Mouse (Mus musculus): Measurements from ENCODE around the gene Ptov1.
A peak's percentile ranks its signal among the peaks of the same experiment; 100 is the strongest.

Gene Ptov1

DNA sequence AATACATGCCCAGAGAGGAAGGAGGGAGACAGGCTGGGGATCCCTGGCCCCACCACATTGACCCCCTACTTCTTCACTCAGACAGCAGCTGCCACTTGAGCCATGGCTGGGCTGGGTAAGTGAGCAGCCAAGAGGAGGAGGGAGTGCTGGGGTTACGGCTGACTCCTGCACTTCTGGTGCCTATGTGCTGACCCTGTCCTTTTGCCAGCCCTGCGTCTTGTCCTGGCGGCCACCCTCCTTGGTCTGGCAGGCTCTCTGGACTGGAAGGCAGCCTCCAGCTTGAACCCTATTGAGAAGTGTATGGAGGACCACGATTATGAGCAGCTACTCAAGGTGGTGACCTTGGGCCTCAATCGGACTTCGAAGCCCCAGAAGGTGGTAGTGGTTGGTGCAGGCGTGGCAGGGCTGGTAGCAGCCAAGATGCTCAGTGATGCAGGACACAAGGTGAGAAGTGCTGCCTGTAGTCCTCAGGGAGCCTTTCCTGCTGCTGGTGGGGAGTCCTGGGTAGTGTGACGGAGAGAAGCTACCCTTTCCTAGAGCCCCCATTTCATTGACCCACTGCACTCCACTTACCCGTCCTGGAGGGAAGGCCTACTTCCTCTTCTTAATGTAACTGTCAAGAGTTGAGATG lies 33.0 kb downstream of the Ptov1 start:
- no peak for DNase-seq

DNA sequence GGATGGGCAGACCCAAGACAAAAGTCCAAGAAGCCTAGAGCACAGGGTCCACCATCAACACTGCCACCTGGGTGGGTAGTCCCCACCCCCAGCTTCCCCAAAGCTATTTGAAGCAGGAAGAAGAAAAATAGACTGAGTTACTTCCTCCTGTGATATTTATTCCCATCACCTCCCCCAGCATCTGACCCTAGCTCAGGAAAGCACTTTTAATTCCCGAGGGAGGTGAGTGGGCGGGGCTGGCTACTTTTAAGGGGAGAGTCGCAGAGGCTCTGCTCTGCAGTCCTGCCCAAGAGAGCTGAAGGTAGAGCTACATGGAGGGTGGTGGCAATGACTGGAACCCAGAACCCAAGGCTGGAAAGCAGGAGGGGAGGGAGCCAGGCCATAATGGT lies 33.6 kb downstream of the Ptov1 start:
- DNase-seq = no peak

DNA sequence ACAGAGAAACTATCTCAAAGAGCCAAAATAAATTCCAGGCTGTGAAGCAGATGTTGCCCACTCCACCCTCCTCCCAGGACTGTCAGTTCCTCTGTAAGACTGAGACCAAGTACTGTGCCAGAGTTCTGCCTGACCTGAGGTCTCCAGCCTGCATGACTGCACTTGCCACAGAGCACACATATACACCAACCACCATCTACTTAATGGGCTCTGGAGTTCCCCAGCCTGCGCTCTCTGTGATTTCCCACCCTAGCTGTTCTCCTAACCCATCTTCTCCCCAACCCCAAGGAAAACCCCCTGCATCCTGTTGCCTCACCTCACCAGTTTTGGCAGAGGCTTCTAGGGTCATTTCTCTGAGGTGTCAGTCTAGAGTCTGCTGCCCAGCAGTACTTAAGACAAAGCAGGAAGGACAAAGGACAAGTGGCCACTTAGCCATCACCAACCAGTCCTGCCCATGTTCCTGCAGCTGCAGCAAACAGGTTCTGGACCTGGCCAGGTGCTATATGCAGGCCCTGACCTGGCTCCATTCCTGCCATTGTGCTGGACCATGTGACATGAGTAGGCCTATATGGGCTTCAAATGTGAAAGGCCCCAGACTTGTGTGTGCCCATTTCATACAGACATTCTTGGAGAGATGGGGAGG lies 34.1 kb downstream of the Ptov1 start:
- no peak for DNase-seq

DNA sequence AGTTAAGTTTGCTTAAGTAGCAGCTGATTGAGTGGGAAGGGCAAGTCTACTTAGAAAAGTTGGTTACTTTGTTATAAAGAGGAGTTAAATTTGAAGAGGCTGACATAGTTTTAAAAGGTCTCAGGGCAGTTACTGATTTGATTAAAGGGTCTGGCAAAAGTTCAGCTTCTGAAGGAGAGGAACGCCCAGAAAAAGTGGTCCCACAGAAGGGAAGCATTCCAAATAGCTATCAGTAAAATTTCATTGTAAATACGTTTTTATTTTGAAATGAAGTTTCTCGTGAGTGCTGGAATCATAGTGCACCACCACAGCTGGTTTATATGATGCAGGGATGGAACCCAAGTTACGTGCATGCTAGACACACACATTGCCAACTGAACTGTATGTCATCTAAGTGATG lies 36.8 kb downstream of the Ptov1 start:
- no peak for DNase-seq

DNA sequence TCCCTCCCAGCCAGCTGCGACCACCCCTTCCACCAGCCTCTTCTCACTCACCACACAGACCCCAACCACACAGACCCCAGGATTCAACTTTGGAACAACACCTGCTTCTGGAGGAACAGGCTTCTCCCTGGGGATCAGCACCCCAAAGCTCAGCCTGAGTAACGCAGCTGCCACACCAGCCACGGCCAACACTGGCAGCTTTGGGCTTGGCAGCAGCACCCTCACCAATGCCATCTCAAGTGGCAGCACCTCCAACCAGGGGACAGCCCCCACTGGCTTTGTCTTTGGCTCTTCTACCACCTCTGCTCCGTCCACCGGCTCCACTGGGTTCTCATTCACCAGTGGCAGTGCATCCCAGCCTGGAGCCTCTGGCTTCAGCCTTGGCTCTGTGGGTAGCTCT lies 40.9 kb downstream of the Ptov1 start:
- DNase-seq = no peak

DNA sequence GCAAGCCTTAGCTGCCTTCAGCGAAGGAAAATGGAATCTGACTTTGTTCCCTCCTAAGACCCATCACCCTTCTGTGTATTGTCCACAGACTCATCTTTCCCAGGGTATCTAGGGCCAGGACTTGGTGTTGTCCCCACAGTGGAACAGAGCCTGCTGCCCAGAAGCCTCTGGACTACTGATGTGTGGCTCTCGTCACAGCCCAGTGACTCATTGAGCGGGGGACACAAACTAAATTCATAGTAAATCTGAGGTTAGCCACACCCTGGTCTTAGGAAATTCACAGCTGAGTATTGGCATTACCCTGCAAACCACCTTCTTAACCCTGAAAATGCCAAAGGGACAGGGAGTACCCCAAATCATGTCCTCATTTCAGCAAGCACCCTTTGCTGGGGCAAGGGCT lies 42.8 kb downstream of the Ptov1 start:
- no peak for DNase-seq

DNA sequence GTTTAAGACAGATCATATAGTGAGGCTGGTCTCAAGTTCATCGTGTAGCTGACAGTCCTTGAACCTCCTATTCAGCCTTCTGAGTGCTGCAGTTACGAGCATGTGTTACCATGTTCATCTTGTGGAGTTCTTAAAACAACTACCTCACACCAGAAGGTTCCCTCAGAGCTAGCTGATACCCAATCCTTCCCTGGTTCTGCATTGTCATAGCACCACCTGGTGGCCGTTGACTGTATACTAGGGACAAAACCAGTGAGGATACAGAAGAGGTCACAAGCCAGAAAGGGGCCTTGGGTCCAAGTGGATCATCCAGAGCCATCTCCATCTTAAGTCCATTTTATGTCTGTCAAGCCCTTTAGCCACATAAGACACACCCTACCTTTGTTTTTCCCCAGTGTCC lies 44.7 kb downstream of the Ptov1 start:
- DNase-seq = peak; percentile 90

DNA sequence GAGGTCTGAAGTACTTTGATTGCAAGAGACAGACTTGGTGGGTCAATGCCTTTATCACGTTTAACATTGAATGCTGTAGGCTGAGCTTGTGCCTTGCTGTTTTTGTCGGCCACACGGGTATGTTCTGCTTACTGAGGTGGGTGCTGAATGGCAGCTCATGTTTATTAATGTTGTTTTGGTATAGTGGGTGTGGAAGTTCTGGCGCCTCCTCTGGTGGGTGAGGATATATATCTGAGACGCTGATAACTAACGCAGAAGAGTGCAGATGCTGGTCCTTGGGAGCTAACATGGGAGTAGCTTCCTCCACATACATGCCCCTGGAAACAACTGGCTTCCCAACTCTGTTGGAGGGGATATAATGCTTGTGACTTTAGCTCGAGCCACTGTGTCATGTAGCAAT lies 46.2 kb downstream of the Ptov1 start:
- DNase-seq = no peak

DNA sequence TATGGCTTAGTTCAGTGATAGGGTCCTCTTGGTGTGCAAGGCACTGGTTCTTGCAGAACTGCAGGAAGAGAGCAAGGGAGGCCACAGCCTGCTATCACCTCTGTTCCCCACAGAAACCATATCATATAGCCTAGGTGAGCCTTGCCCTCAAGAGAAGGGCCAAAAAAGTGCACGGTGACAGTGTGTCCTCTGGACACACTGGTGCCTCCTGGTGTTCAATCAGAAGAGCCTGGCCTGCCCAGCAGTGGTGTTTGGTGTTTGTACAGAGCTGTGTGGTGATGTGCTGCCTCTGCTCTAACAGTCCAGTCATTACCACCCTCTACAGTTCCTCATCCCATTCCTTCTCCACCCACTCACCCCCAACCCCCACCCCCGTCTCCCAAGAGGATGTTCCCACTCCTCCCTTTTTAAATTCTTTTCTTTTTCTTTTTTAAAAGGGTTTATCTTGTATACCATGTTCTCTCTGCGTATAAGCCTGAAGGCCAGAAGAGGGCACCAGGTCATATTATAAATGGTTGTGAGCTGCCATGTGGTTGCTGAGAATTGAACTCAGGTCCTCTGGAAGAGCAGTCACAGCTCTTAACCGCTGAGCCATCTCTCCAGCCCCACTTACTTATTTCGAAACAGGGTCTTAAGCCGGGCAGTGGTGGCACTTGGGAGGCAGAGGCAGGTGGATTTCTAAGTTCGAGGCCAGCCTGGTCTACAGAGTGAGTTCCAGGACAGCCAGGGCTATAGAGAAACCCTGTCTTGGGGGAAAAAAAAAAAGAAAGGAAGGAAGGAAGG lies 47.7 kb downstream of the Ptov1 start:
- DNase-seq = no peak

DNA sequence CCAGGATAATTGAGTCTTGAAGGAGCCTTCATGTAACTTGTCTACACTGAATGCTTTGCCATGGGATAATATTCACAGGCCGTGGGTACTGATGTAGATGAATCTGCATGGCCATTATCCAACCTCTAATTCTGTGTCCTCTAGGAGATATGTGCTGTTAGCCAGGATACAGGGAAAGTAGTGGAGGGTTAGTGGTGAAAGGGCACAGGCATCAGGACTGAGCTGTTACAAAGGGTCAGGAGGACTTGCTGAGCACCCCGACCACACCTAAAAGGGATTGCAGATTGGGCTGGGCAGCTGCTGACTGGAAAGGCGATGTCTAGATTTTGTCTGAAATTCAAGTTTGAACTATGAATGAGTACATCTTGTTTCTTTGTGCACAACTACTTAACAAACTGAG lies 49.1 kb downstream of the Ptov1 start:
- no peak for DNase-seq

DNA sequence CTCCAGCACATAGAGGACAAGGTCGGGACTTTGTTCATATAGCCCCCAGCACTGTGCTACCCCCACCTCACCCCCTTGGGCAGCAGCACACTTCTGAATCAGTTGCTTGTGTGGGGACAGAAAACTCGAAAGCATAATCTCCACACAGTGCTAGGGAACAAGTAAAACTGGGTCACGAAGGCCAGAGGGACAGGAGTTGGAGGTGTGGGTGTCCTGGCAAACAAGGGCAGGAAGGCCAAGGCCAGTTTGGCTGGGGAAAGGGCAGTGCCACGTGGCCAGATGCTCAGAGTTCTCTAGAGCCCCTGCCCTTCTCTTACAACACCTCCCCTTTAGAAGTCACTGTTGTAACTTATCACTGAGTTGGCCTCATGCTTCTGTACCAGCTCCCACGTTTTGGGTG lies 49.7 kb downstream of the Ptov1 start:
- DNase-seq = no peak

DNA sequence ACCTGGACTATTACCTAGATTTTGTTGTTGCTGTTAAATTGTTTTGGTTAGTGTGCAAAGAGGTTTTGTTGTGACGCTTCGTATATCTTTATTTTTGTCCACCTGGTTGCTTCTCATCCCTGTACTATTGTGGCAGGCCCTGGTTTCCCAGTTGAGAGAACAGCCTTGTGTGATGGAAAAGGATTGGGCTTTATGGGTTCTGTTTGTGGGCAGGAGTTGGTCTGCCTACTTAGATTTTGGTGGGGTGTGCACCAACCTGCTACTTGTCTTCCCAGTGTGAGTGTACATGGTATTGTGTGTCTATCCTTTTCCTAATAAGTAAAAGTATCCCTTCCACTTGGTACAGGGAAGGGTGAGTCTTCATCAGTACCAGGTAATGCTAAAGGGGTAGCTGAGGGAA lies 50.2 kb downstream of the Ptov1 start:
- no peak for DNase-seq

DNA sequence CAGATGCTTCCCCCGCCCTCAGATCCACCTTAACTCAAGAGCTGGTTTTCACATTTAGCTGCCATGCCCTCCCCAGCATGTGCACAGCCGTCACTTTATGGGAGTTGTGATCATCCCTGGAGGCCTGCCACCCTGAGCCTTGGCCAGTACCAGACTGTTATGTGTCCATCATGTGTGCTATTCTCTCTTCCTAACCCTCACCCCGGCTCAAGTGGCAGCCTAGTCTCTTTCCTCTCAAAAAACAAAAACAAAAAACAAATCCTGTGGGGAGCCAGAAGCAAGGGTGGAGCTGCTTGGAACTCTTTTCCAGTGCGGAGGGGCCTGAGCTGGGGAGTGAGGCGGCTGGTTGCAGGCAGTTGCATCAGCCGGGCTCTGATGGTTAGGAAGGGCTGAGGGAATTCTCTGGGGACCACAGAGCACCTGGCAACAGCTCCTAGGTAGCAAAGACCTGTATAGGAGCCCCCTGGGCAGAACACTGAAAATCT lies 50.8 kb downstream of the Ptov1 start:
- DNase-seq = peak; percentile 64

DNA sequence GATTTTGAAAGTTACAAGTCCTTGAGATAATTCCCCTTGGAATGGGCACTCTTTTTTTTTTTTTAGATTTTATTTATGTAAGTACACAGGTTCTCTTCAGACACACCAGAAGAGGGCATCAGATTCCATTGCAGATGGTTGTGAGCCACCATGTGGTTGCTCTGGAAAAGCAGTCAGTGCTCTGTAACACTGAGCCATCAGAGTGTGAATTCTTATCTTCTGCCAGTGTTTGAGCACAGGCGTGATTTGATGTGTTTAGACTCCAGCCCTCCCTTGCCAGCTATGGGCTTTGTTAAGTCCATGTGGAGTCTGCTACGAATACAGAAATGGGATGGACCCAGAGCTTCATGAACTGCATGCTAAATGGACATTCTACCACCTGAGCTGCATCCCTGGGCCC lies 51.4 kb downstream of the Ptov1 start:
- DNase-seq = peak; percentile 34

DNA sequence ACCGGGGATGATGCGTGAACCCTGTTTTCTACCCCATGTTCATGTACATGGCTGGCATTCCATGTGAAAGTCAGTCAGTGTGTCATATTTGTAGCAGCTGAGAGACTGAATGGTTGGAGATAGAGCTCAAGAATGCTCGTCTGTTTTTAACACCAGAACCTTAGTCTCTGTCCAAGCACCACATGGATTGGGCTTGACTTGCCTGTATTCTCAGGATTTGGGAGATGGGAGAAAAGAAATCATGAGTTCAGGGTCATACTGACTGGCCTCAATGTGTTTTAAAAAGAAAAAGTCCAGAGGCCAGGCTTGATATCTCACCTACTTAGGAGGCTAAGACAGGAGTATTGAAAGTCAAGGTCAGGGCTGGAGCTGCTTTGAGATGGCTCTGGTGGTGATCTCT lies 52.1 kb downstream of the Ptov1 start:
- no peak for DNase-seq

DNA sequence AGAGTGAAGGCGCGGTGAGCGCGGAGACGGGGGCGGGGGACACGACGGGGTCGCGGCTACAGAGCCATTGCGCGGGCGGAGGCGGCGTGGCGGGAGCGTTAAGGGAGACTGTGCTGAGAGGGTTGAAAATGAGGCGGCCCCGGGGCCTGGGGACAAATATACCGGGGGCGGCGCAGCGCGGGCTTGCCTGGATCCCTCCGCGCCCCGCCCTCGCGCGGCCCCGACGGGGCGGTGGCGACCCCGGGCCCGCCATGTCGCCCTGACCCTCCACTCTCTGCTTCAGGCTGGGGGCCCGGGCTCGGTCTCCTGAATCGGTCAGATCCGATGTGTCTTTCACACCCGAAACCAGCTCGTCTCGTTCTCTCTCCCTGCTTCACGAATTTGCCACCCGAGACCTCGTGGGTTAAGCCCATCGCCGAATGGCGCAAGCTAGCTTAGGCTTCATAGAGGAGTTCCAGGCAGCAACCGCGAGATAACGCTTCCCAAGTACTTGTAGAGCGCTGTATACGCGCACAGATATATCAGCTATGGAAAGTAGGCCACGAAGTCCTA lies 53.0 kb downstream of the Ptov1 start, which contains the start of gene Atf5:
Gene Atf5, minus strand, starts transcription at position 189 of the 552 bp plus-strand sequence.
- DNase-seq = peak; percentile 65

DNA sequence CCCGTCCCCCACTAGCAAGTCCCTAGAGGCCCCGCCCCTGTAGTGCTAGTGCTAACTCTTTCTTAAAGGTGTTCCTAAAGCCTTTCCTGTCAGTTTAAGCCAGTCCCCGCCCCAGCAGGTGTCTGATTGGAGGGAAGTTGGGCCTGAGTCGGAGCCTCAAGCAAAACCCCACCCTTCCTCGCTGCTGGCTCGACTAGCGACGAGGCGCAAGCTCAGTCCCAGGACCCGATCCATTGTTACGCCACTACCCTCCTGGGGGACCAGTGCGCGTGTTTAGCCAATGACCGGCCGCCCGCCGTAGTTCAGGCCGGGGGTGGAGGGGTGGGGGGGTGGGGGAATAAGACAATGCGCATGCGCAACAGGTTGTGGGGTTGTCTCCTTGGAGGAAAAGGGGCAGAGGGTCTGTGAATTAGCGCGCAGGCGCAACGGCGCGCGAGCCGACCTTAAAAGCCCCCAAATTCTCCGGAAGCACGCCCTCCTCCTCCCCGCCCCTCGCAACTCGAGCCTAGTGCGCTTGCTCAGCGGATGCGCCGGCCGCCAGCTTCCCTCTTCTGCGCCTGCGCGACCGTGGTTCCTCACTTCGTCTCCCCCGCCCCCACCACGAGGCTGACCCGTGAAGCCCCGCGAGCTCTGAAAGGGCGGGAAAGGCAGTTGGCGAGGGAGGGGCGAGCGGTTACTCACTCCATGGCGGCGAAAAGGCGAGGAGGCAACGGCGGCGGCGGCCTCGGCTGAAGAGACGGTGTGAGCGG lies 53.7 kb downstream of the Ptov1 start, which contains the start of the genes Nup62 and Il4i1:
Gene Nup62, plus strand, starts transcription at position 368 of the 749 bp plus-strand sequence.
Gene Il4i1, plus strand, starts transcription at position 667 of the 749 bp plus-strand sequence.
- DNase-seq = peak; percentile 99

DNA sequence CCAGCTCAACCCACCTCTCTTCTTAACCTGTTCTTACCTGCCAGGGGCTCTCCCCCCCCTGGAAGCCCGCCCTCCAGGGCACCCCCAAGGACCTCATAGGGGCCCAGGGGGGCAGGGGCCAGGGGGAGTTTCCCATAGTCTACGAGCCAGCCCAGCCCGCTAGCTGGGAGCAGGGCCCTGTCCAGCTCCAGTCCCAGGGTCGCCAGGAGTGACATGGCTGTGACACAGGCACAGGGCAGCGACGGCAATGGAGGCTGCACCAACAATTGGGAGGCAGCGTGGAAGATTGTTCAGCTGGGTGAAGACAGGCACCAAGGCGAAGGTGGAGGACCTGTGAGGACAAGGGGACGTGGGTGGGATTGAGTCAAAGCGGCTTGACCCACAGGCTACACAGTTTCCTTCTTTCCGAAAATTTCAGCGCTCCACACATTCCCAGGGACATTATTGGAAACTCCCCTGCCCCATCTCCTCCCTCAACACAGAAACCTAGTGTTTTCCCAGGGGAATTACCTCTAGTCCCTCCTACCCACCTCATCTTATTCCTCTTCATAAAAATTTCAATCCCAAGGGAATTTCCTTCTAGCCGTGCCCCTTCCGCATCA lies 54.5 kb downstream of the Ptov1 start:
- no peak for DNase-seq

DNA sequence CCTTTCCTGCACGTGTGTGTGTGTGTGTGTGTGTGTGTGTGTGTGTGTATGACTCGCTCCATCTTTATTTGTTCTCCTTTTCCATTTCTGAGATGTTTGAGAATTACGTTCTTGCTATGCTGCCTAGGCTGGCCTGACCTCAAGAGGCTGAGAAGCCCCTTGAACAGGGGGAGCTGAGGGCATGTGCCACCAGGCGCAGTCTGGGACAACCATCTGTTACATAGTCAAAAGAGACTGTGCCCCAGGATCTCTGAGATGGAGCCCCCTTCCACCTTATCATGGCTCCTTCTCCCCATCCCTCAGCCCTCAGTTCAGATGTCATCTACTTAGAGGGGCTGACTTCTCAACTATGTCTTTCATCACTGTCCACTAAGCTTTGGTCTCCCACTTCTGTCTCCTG lies 55.2 kb downstream of the Ptov1 start:
- no peak for DNase-seq

DNA sequence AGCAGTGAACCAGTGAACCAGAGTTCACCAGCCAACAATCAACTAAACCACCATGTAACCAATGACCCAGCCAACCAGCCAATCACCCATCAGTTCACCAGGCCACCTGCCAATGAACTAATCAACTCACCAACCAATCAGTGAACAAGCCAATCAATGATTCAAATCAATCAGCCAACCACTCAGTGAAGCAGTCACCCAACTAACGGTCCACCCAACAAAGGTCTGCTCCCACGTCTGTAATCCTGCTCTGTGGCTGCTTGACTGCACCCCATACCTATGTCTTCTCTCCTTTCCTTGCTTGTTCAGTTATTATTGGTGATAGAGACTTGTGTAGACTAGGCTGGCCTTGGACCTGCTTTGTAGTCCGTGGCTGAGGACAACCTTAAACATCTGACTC lies 55.6 kb downstream of the Ptov1 start:
- no peak for DNase-seq
